Comparison of ENCODE assay signal across 28 mouse cellular contexts in the genomic region with DNA sequence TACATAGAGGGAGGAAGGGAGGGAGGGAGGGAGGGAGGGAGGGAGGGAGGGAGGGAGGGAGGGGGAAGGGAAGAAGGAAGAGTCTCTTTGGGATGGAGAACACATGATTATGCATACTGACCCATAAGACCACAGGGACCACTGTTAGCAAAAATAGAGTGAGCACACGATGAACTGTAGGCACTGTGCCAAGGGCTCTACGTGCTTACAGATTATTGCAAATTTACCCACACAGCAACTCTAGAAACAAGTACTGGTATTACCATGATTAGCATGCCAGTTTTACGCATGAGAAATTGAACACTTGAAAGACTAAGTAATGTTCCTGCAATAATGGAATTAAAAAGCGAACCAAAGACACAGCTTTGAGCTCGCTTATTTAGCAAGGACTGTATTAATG.
"Had no signal": no experiment of that assay in that cellular context is flagged by ENCODE, and none has a peak within 500 bp of the region (broad histone marks: within the 10 kb centered on the region; RNA-seq: fewer than 3 reads in every experiment).

No protein-coding gene starts in this region.

- ATAC-seq: hindbrain, embryonic 16.5 days; intestine, embryonic 15.5 days; intestine, postnatal 0 days; liver, embryonic 12.5 days had no signal

- H3K4me2 ChIP-seq: heart, embryonic 11.5 days; heart, embryonic 13.5 days; heart, embryonic 15.5 days; hindbrain, embryonic 12.5 days; hindbrain, embryonic 14.5 days; intestine, embryonic 15.5 days; kidney, embryonic 15.5 days; limb, embryonic 13.5 days; limb, embryonic 15.5 days; liver, embryonic 12.5 days had no signal

- DNase-seq: gastrocnemius, adult 2 months; gastrocnemius, postnatal 10 days; gastrocnemius, postnatal 25 days; heart, adult 2 months; heart, postnatal 14 days; heart, postnatal 4 days; kidney, adult 18-20 months; kidney, adult 9 months; kidney, postnatal 14 days; kidney, postnatal 36 days; layer of hippocampus, adult 9-11 months; layer of hippocampus, postnatal 36 days; left cerebral cortex, postnatal 4 days had no signal

- H3K27ac ChIP-seq: gastrocnemius, adult 2 months; heart, adult 2 months; heart, embryonic 13.5 days; heart, embryonic 15.5 days; hindbrain, embryonic 10.5 days; hindbrain, embryonic 12.5 days; hindbrain, embryonic 14.5 days; intestine, embryonic 15.5 days; kidney, embryonic 15.5 days; kidney, postnatal 0 days; limb, embryonic 13.5 days; limb, embryonic 15.5 days; liver, embryonic 12.5 days; liver, embryonic 14.5 days had no signal

- H3K9ac ChIP-seq: heart, embryonic 13.5 days; heart, embryonic 15.5 days; hindbrain, embryonic 12.5 days; hindbrain, embryonic 14.5 days; intestine, embryonic 15.5 days; kidney, embryonic 15.5 days; limb, embryonic 13.5 days; limb, embryonic 15.5 days; liver, embryonic 12.5 days; liver, embryonic 14.5 days had no signal

- H3K36me3 ChIP-seq: heart, embryonic 13.5 days; heart, embryonic 15.5 days; hindbrain, embryonic 10.5 days; hindbrain, embryonic 12.5 days; intestine, embryonic 15.5 days; kidney, embryonic 15.5 days; limb, embryonic 13.5 days; limb, embryonic 15.5 days; liver, embryonic 12.5 days had no signal

- H3K4me3 ChIP-seq: gastrocnemius, adult 2 months; heart, adult 2 months; heart, embryonic 13.5 days; heart, embryonic 15.5 days; hindbrain, embryonic 10.5 days; hindbrain, embryonic 12.5 days; intestine, embryonic 15.5 days; kidney, embryonic 15.5 days; limb, embryonic 13.5 days; limb, embryonic 15.5 days; liver, embryonic 12.5 days had no signal

- H3K9me3 ChIP-seq: heart, embryonic 13.5 days; heart, embryonic 15.5 days; hindbrain, embryonic 10.5 days; hindbrain, embryonic 12.5 days; intestine, embryonic 15.5 days; kidney, embryonic 15.5 days; limb, embryonic 13.5 days; limb, embryonic 15.5 days; liver, embryonic 12.5 days had no signal

- H3K27me3 ChIP-seq: heart, embryonic 13.5 days; heart, embryonic 15.5 days; hindbrain, embryonic 12.5 days; intestine, embryonic 15.5 days; kidney, embryonic 15.5 days; limb, embryonic 13.5 days; limb, embryonic 15.5 days; liver, embryonic 12.5 days had no signal

- H3K4me1 ChIP-seq: heart, embryonic 15.5 days; intestine, embryonic 15.5 days; kidney, embryonic 15.5 days had no signal
